Mouse (Mus musculus) forebrain, embryonic 11.5 days (tissue): ENCODE data around the gene Arnt. TPM values are rescaled to one million over a fixed set of nuclear protein-coding genes. Genes with fewer than 3 reads are reported as not detected.

Source experiments
- ATAC-seq: fragments of 200-750 bp; cut with Nextera tagmentation; replicated peaks from 2 replicates; pipeline ENCODE4 v1.8.0; 2017; ENCODE audit warnings: moderate TSS enrichment; ENCODE audit not compliant: low FRiP score
- DNase-seq: peaks from one replicate; pipeline ENCODE4 v3.0.0-alpha.2; 2017; ENCODE audit warnings: low spot score
- H3K27ac ChIP-seq: fragments of 300-500 bp; sonication (generic); 2 replicates; pipeline ENCODE4 v1.5.1; 2014; ENCODE audit warnings: low read depth, low read length
- H3K27me3 ChIP-seq: fragments of 300-500 bp; sonication (generic); 2 replicates; pipeline ENCODE4 v1.6.1; 2014; ENCODE audit warnings: mild to moderate bottlenecking, low read length, mixed read lengths; ENCODE audit not compliant: control insufficient read depth, insufficient read depth
- H3K36me3 ChIP-seq: fragments of 300-500 bp; sonication (generic); 2 replicates; pipeline ENCODE4 v1.6.1; 2014; ENCODE audit warnings: mild to moderate bottlenecking, low read length, moderate library complexity, mixed read lengths; ENCODE audit not compliant: control insufficient read depth, insufficient read depth
- H3K4me1 ChIP-seq: fragments of 300-500 bp; sonication (generic); replicated peaks from 2 replicates; pipeline ENCODE4 v1.6.1; 2014; ENCODE audit warnings: low read length, mixed read lengths; ENCODE audit not compliant: control insufficient read depth, insufficient read depth
- H3K4me2 ChIP-seq: fragments of 300-500 bp; sonication (generic); 2 replicates; pipeline ENCODE4 v1.6.1; 2014; ENCODE audit warnings: low read depth, mild to moderate bottlenecking, low read length, moderate library complexity, mixed read lengths; ENCODE audit not compliant: severe bottlenecking
- H3K4me3 ChIP-seq: fragments of 300-500 bp; sonication (generic); 2 replicates; pipeline ENCODE4 v1.5.1; 2014; ENCODE audit warnings: low read depth, low read length
- H3K9ac ChIP-seq: fragments of 300-500 bp; sonication (generic); 2 replicates; pipeline ENCODE4 v1.6.1; 2014; ENCODE audit warnings: low read length
- H3K9me3 ChIP-seq: fragments of 300-500 bp; sonication (generic); 2 replicates; pipeline ENCODE4 v1.6.1; 2016; ENCODE audit warnings: low read length, mixed read lengths; ENCODE audit not compliant: control insufficient read depth
- WGBS: fragments of 180-500 bp; shearing (Covaris S2); extraction: QIAGEN DNeasy Blood & Tissue Kit; methylation state at CpG from one replicate; pipeline ENCODE4 v1.1.7; 2014; 5-methylcytosine and 5-hydroxymethylcytosine counted together
- polyA plus RNA-seq: library from polyadenylated mRNA; unstranded; fragments of >200 nt; fragmentation: Nextera tagmentation; extraction: Ambion mirVana; gene quantifications from 2 replicates; pipeline ENCODE4 v1.2.1, GENCODE M21; 2014

The Arnt gene
- polyA plus RNA-seq, 1 experiment from 2014 or later: 27.8 TPM

- no peaks in the 10 kb centered on the region for H3K9me3 ChIP-seq
- H3K36me3 ChIP-seq: no peaks in the 10 kb centered on the region
- H3K4me3 ChIP-seq: no peak overlapping the region
- H3K4me1 ChIP-seq: no peaks in the 10 kb centered on the region
- no peak overlapping the region for H3K9ac ChIP-seq
- no peaks in the 10 kb centered on the region for H3K27me3 ChIP-seq
- DNase-seq (no peak), ATAC-seq (no peak)
- H3K27ac ChIP-seq: no peak overlapping the region
- no peak overlapping the region for H3K4me2 ChIP-seq
These were observed 108.0 kb downstream of the Arnt start for GRCm38 (mm10) chr3:95542171-95542570.

- no peaks in the 10 kb centered on the region for H3K27me3 ChIP-seq
- no peaks in the 10 kb centered on the region for H3K9me3 ChIP-seq
- no peak overlapping the region for H3K27ac ChIP-seq
- WGBS: 82% methylated on average over 7 of the region's 7 CpGs
- DNase-seq: no peak
- no peak overlapping the region for H3K4me2 ChIP-seq
- no peak for ATAC-seq
- no peak overlapping the region for H3K4me3 ChIP-seq
- H3K36me3 ChIP-seq: no peaks in the 10 kb centered on the region
- no peaks in the 10 kb centered on the region for H3K4me1 ChIP-seq
- H3K9ac ChIP-seq: no peak overlapping the region
These were observed 108.8 kb downstream of the Arnt start for GRCm38 (mm10) chr3:95542981-95543380.

Other genes with a start within 250 kb of the Arnt start
- 8.9 and 10.8 TPM in 2 replicates for gene Gabpb2, start 216.5 kb upstream of the Arnt start, polyA plus RNA-seq
- 120 and 124 TPM in 2 replicates for gene Cdc42se1, start 205.7 kb upstream of the Arnt start, polyA plus RNA-seq
- 75.2 and 89.8 TPM in 2 replicates for gene Mllt11, start 202.2 kb upstream of the Arnt start, polyA plus RNA-seq
- gene Gm128, start 192.8 kb upstream of the Arnt start, polyA plus RNA-seq: 0.17 and 0.21 TPM in 2 replicates
- 0.39 and 0.72 TPM in 2 replicates for gene Bnipl, start 183.2 kb upstream of the Arnt start, polyA plus RNA-seq
- gene Mindy1, start 153.0 kb upstream of the Arnt start, polyA plus RNA-seq: 34.2 and 35.4 TPM in 2 replicates
- 26.4 and 28.5 TPM in 2 replicates for gene Prune1, start 152.3 kb upstream of the Arnt start, polyA plus RNA-seq
- gene Anxa9, start 127.2 kb upstream of the Arnt start, polyA plus RNA-seq: 1.3 and 1.5 TPM in 2 replicates
- gene Cers2, start 119.6 kb upstream of the Arnt start, polyA plus RNA-seq: 111 and 122 TPM in 2 replicates
- 74.9 and 76.7 TPM in 2 replicates for gene Setdb1, start 77.2 kb upstream of the Arnt start, polyA plus RNA-seq
- not detected in 2 replicates for gene 4930558C23Rik, start 31.5 kb upstream of the Arnt start, polyA plus RNA-seq
- 5.0 and 5.6 TPM in 2 replicates for gene Ctsk, start 64.9 kb downstream of the Arnt start, polyA plus RNA-seq
- gene Ctss, start 92.4 kb downstream of the Arnt start, polyA plus RNA-seq: 4.9 and 6.9 TPM in 2 replicates
- not detected in 2 replicates for gene Hormad1, start 125.3 kb downstream of the Arnt start, polyA plus RNA-seq
- gene Golph3l, start 154.5 kb downstream of the Arnt start, polyA plus RNA-seq: 35.1 and 36.1 TPM in 2 replicates
- gene Ensa, start 190.6 kb downstream of the Arnt start, polyA plus RNA-seq: 85.1 and 94.3 TPM in 2 replicates
- gene Mcl1, start 224.4 kb downstream of the Arnt start, polyA plus RNA-seq: 66.8 and 69.9 TPM in 2 replicates